Mouse (Mus musculus) embryonic facial prominence, embryonic 11.5 days (tissue): ENCODE measurements around the gene Ugt1a5. TPM values are rescaled to one million over a fixed set of nuclear protein-coding genes. Genes with fewer than 3 reads are reported as not detected.

ENCODE experiments used
- ATAC-seq: fragments of 200-750 bp; cut with Nextera tagmentation; replicated peaks from 2 replicates; pipeline ENCODE4 v1.8.0; 2017; ENCODE audit warnings: low read depth; ENCODE audit not compliant: insufficient number of reproducible peaks, low FRiP score, low TSS enrichment
- DNase-seq: peaks from one replicate; pipeline ENCODE4 v3.0.0-alpha.2; 2015; ENCODE audit warnings: low spot score
- H3K27ac ChIP-seq: fragments of 300-500 bp; sonication (generic); replicated peaks from 2 replicates; pipeline ENCODE4 v1.5.1; 2014; ENCODE audit warnings: mild to moderate bottlenecking, low read depth, low read length, control low read depth
- H3K27me3 ChIP-seq: fragments of 300-500 bp; sonication (generic); 2 replicates; pipeline ENCODE4 v1.6.1; 2014; ENCODE audit warnings: mild to moderate bottlenecking, low read length, moderate library complexity, mixed read lengths; ENCODE audit not compliant: control insufficient read depth, insufficient read depth
- H3K36me3 ChIP-seq: fragments of 300-500 bp; sonication (generic); replicated peaks from 2 replicates; pipeline ENCODE4 v1.6.1; 2014; ENCODE audit warnings: low read depth, mild to moderate bottlenecking, low read length, moderate library complexity, mixed read lengths; ENCODE audit not compliant: control insufficient read depth, insufficient read depth
- H3K4me1 ChIP-seq: fragments of 300-500 bp; sonication (generic); 2 replicates; pipeline ENCODE4 v1.6.1; 2014; ENCODE audit warnings: low read length, mixed read lengths; ENCODE audit not compliant: control insufficient read depth, insufficient read depth
- H3K4me2 ChIP-seq: fragments of 300-500 bp; sonication (generic); 2 replicates; pipeline ENCODE4 v1.6.1; 2014; ENCODE audit warnings: low read depth, mild to moderate bottlenecking, control low read depth, low read length, moderate library complexity
- H3K4me3 ChIP-seq: fragments of 300-500 bp; sonication (generic); 2 replicates; pipeline ENCODE4 v1.5.1; 2014; ENCODE audit warnings: low read depth, low read length, control low read depth
- H3K9ac ChIP-seq: fragments of 300-500 bp; sonication (generic); replicated peaks from 2 replicates; pipeline ENCODE4 v1.6.1; 2014; ENCODE audit warnings: mild to moderate bottlenecking, control low read depth, low read length
- H3K9me3 ChIP-seq: fragments of 300-500 bp; sonication (generic); replicated peaks from 2 replicates; pipeline ENCODE4 v1.6.1; 2016; ENCODE audit warnings: mild to moderate bottlenecking, low read length, inconsistent platforms, mixed read lengths; ENCODE audit not compliant: control insufficient read depth
- WGBS: fragments of 180-500 bp; shearing (Covaris S2); extraction: QIAGEN DNeasy Blood & Tissue Kit; methylation state at CpG from one replicate; pipeline ENCODE4 v1.1.7; 2014; 5-methylcytosine and 5-hydroxymethylcytosine counted together
- polyA plus RNA-seq: library from polyadenylated mRNA; unstranded; fragments of >200 nt; fragmentation: Nextera tagmentation; extraction: Ambion mirVana; gene quantifications from 2 replicates; pipeline ENCODE4 v1.2.1, GENCODE M21; 2014

Ugt1a5 gene
- polyA plus RNA-seq, 1 experiment from 2014 or later: not detected

DNA sequence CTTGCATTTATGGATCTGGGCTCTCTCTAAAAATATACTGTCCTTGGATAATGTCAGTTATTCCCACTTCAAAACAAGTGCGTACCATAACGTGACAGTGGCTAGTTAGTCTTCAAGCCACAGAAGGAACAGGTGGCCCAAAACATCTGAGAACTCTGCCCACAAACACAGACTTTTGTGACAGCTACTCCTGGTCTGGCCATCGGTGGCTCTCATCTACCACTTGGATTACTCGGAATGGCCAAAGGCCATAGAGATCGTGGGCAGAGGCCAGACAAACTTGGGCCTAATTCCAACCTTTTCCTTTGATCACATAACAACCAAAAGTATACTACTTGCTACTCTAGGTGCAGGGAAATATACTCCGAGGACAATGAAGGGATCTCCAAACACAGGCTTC, 102.3 kb downstream of the Ugt1a5 start:
- WGBS: 85% methylated on average over 6 of the region's 6 CpGs
- Histone ChIP-seq H3K36me3 (peaks cover 82% of the 10 kb centered on the region), H3K27me3 (no peaks in the 10 kb centered on the region), H3K4me1 (no peaks in the 10 kb centered on the region), H3K4me2 (no peak overlapping the region), H3K4me3 (no peak overlapping the region), H3K27ac (no peak overlapping the region), H3K9me3 (no peaks in the 10 kb centered on the region; the same call in 1 of the 2 replicates), H3K9ac (no peak overlapping the region)
- no peak for DNase-seq
- no peak for ATAC-seq

Other genes starting within 250 kb of the Ugt1a5 start
- 34.6 and 36.6 TPM in 2 replicates for gene Usp40, start 157.5 kb upstream of the Ugt1a5 start, polyA plus RNA-seq
- not detected in 2 replicates for gene Ugt1a10, start 110.6 kb upstream of the Ugt1a5 start, polyA plus RNA-seq
- gene Ugt1a9, start 95.2 kb upstream of the Ugt1a5 start, polyA plus RNA-seq: not detected in 2 replicates
- not detected in 2 replicates for gene Ugt1a8, start 78.2 kb upstream of the Ugt1a5 start, polyA plus RNA-seq
- gene Ugt1a7c, start 71.0 kb upstream of the Ugt1a5 start, polyA plus RNA-seq: 0.77 and 0.84 TPM in 2 replicates
- not detected in 2 replicates for gene Ugt1a6b, start 62.8 kb upstream of the Ugt1a5 start, polyA plus RNA-seq
- gene Ugt1a6a, start 31.2 kb upstream of the Ugt1a5 start, polyA plus RNA-seq: 0.48 and 0.56 TPM in 2 replicates
- not detected in 2 replicates for gene Ugt1a2, start 34.6 kb downstream of the Ugt1a5 start, polyA plus RNA-seq
- gene Dnajb3, start 39.8 kb downstream of the Ugt1a5 start, polyA plus RNA-seq: 12.0 and 16.3 TPM in 2 replicates
- gene Ugt1a1, start 45.9 kb downstream of the Ugt1a5 start, polyA plus RNA-seq: not detected in 2 replicates
- 1.00 and 1.7 TPM in 2 replicates for gene Mroh2a, start 61.0 kb downstream of the Ugt1a5 start, polyA plus RNA-seq
- 139 and 152 TPM in 2 replicates for gene Hjurp, start 111.6 kb downstream of the Ugt1a5 start, polyA plus RNA-seq
- not detected in 2 replicates for gene Trpm8, start 111.6 kb downstream of the Ugt1a5 start, polyA plus RNA-seq
- gene Spp2, start 240.9 kb downstream of the Ugt1a5 start, polyA plus RNA-seq: 0.63 TPM in 1 of 2 replicates, not detected in the other